Mouse (Mus musculus): ENCODE measurements around the gene 2510009E07Rik. TPM values are rescaled to one million over a fixed set of nuclear protein-coding genes. Genes with fewer than 3 reads are reported as not detected.

The 2510009E07Rik gene
- polyA plus RNA-seq, 1 experiment from 2014 or later = 16.6 TPM

DNA sequence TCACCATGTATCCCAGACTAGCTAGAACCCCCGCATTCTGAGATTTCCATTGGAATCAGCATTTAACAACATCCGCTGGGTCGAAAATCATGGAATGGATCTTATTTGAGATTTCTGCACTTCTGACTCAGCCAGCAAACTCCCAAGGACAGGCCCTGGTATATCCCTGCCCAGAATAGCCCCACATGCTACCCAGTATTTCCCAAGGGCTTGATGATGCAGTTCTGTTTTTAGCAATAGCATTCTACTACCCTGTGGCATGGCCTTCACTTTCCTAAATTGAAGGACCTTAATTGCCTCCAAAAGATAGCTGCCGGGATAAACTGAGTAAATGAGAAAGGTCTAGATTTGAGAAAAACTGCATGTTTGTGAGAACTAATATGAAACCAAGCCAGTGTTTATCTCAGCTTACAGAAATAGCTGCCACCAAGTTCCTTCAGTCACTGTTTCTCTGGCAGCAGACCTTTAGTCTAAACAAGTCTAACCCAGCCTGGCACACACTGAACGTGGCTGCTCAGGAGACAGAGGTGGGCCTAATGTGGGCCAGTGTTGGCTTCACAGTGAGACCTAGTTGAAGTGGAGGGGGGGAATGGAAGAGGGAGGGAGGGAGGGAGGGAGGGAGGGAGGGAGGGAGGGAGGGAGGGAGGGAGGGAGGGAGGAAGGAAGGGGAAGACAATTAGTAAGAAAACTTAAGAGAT, 58.2 kb downstream of the 2510009E07Rik start:
- WGBS = 85% methylated on average over 5 of the region's 5 CpGs
- Histone ChIP-seq H3K4me1 (replicated peaks) (no peaks in the 10 kb centered on the region), H3K9me3 (no peaks in the 10 kb centered on the region), H3K4me3 (replicated peaks) (no peak overlapping the region), H3K9ac (replicated peaks) (no peak overlapping the region), H3K27me3 (no peaks in the 10 kb centered on the region), H3K36me3 (no peaks in the 10 kb centered on the region), H3K27ac (no peak overlapping the region), H3K4me2 (no peak overlapping the region)
- no peak for ATAC-seq (ENCODE audit: insufficient number of reproducible peaks, insufficient read depth, low FRiP score, low TSS enrichment, low read depth)

DNA sequence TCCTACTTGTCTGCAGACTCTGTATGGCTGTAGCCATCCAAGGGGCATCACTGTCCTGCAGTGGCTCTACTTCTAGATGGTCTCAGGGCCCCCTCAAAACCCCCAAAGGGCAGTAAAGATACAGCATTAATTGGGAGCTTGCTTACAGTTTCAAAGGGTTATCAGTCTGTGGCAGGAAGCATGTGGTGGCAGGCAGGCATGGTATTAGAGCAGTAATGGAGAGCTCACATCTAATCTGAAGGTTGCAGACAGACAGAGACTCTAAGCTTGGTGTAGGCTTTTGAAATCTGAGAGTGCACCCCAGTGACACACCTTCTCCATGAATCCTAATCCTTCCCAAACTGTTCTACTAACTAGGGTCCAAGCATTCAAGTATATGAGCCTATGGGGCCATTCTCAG, 60.0 kb downstream of the 2510009E07Rik start:
- H3K27ac ChIP-seq = no peak overlapping the region
- H3K9me3 ChIP-seq = no peaks in the 10 kb centered on the region
- no peak for ATAC-seq (ENCODE audit: insufficient number of reproducible peaks, insufficient read depth, low FRiP score, low TSS enrichment, low read depth)
- no peaks in the 10 kb centered on the region for H3K36me3 ChIP-seq
- H3K4me1 ChIP-seq (replicated peaks) = no peaks in the 10 kb centered on the region
- H3K9ac ChIP-seq (replicated peaks) = no peak overlapping the region
- no peaks in the 10 kb centered on the region for H3K27me3 ChIP-seq
- H3K4me2 ChIP-seq = no peak overlapping the region
- H3K4me3 ChIP-seq (replicated peaks) = no peak overlapping the region

DNA sequence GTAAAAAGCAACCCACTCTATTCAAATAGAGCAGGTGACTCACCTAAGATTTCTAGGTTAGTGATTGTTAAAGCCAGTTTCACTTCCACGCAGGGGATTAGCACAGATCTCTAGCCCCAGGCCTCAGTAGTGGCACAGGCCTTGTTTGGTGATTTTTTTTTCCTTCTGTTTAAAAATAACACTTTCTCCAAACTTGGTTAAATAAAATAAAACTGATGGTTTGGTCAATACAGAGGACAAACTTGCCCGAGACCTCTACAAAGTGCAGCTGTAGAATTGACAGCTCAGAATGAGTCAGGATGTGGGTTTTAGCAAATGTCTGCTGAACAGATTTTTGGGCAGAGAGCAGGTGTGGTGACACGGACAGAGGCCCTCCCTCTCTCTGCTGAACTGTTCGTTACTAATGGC, 62.6 kb downstream of the 2510009E07Rik start:
- WGBS = 70% methylated on average over 4 of the region's 4 CpGs
- Histone ChIP-seq H3K9me3 (no peaks in the 10 kb centered on the region), H3K4me3 (replicated peaks) (no peak overlapping the region), H3K36me3 (no peaks in the 10 kb centered on the region), H3K9ac (replicated peaks) (no peak overlapping the region), H3K27me3 (no peaks in the 10 kb centered on the region), H3K4me1 (replicated peaks) (peaks cover 11% of the 10 kb centered on the region), H3K27ac (no peak overlapping the region), H3K4me2 (no peak overlapping the region)
- no peak for ATAC-seq (ENCODE audit: insufficient number of reproducible peaks, insufficient read depth, low FRiP score, low TSS enrichment, low read depth)

DNA sequence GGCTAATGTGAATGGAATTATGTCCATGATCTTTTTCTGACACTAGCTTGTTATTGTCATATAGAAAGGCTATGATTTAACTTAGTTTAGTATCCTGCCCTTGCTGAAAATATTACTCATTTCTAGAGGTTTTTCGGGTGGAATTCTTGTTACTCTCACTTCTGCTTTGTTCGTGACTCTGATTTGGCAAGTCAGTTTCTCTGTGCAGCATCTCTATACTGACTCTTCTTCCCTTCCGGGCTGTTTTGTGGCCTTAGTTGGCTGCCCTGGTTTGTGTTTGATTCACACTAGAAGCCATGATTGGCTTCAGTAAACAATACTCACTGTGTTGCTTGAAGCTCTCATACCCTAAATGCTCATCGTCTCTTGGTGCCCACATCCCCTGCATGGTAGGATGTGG, 63.9 kb downstream of the 2510009E07Rik start:
- H3K4me1 ChIP-seq (replicated peaks) = peaks cover 11% of the 10 kb centered on the region
- H3K9ac ChIP-seq (replicated peaks) = no peak overlapping the region
- H3K4me2 ChIP-seq = no peak overlapping the region
- 93% methylated on average over 4 of the region's 4 CpGs for WGBS
- no peak overlapping the region for H3K27ac ChIP-seq
- H3K4me3 ChIP-seq (replicated peaks) = no peak overlapping the region
- H3K9me3 ChIP-seq = no peaks in the 10 kb centered on the region
- no peak for ATAC-seq (ENCODE audit: insufficient number of reproducible peaks, insufficient read depth, low FRiP score, low TSS enrichment, low read depth)
- H3K27me3 ChIP-seq = no peaks in the 10 kb centered on the region
- no peaks in the 10 kb centered on the region for H3K36me3 ChIP-seq

DNA sequence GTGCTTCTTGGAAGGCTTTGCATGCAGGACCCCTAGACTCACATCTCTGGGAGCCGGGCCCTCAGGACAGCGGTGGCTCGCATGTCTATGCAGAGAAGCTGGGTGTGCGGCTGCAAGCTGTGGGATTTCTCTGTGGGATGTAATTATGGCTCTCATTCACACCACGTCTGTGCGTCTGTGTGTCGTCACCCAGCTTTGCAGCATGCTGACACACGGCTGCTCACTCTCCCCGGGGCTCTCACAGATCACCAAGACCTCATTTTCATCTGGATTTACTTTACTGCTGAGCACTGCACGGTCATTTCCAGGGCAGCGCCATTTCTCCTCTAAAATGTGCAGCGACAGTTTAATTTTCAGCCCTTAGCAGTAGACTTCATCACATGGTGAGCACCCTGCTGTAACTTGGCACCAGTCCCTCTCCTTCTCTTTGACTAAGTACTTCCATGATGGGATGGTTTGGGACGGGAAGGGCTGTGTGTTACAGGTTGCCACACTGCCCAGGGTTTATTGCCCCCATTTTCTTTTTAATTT, 66.3 kb downstream of the 2510009E07Rik start:
- Histone ChIP-seq H3K4me2 (peak overlapping the region; percentile 23; the same call in 1 of the 2 replicates), H3K4me1 (replicated peaks) (peaks cover 11% of the 10 kb centered on the region), H3K27me3 (no peaks in the 10 kb centered on the region), H3K9me3 (no peaks in the 10 kb centered on the region), H3K27ac (peak overlapping the region; percentile 41; the same call in 1 of the 2 replicates), H3K36me3 (no peaks in the 10 kb centered on the region), H3K4me3 (replicated peaks) (no peak overlapping the region), H3K9ac (replicated peaks) (no peak overlapping the region)
- ATAC-seq (ENCODE audit: insufficient number of reproducible peaks, insufficient read depth, low FRiP score, low TSS enrichment, low read depth) = peak; percentile 56; the same call in 1 of the 2 replicates
- WGBS = 23% methylated on average over 13 of the region's 13 CpGs

DNA sequence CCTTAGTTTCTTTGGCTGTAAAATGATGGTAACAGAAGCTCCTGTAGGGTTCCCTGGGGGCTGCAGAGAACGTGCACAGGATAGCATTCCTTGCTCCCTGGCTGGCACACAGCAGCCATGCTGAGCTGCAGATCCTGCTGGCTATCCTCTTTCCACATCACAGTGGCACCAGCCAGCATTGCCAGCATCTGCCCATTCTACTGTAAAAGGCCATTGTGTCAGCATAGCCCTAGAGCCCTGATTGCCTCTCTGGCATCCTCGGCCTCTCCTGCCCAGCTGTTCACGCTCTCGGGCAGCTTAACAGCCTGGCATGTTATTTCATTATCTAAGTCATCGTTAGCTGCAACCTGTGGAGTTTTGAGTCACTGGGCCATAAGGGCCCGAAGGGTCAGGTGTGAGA, 67.2 kb downstream of the 2510009E07Rik start:
- no peaks in the 10 kb centered on the region for H3K9me3 ChIP-seq
- H3K4me1 ChIP-seq (replicated peaks) = peaks cover 11% of the 10 kb centered on the region
- ATAC-seq (ENCODE audit: insufficient number of reproducible peaks, insufficient read depth, low FRiP score, low TSS enrichment, low read depth) = no peak
- 44% methylated on average over 6 of the region's 6 CpGs for WGBS
- H3K27me3 ChIP-seq = no peaks in the 10 kb centered on the region
- no peak overlapping the region for H3K9ac ChIP-seq (replicated peaks)
- H3K27ac ChIP-seq = no peak overlapping the region
- H3K36me3 ChIP-seq = no peaks in the 10 kb centered on the region
- no peak overlapping the region for H3K4me2 ChIP-seq
- H3K4me3 ChIP-seq (replicated peaks) = no peak overlapping the region

DNA sequence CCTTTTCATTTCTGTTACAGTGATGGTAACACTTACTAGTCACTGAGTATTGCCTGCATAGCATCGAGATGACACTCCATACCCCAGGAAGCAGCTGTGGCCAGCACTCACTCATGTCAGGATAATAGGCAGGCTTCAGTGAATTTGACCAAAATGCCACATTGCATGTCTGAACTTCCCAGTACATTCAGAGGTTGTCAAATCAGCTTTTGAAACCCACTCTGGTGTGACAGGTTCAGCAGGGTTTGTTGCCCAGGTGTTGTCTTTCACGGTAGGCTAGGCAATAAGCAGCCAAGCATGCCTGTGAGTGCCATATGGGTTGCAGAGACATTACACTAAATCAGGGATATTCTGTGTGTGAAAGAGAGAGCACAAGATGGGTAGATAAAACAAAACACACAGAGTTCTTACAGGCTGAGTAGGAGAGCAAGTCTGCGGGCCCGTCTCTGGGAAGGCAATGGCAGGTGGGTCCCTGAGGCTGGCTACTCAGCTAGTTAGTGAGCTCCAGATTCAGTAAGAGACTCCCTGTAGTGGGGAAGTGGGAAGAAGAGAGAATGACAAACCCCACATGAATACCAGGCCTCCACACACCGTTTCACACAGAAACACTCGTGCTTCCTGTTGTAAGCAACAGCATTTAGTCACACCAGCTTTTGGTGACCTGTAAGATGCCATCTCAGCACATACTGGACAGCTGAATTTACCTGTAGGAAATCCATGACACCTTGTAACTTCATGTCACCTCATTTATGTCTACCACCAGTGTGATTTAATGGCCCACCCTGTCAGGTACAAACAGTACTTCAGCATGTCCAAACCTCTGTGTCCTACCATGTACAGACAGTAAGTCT, 68.5 kb downstream of the 2510009E07Rik start:
- 79% methylated on average over 6 of the region's 6 CpGs for WGBS

DNA sequence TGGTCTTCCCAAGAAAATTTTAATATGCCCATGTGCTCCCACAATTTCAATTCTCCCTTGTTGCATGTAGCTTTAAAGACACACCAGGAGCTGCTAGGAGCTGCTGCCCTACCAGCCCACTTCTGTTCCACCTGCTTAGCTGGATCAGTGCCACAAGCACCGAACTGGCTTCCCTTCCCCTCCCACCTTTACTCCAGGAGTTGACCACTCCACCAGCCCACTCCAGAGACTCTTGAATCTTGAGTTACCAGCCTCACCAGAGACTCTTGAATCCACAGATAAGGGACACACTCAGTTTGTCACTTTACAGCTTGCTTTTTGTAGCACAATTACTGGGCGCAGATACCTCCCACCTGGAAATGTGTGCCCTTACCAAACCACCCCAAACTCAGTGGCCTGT, 73.8 kb downstream of the 2510009E07Rik start:
- no peaks in the 10 kb centered on the region for H3K36me3 ChIP-seq
- H3K9me3 ChIP-seq = no peaks in the 10 kb centered on the region
- no peak overlapping the region for H3K4me3 ChIP-seq (replicated peaks)
- 85% methylated on average over 2 of the region's 2 CpGs for WGBS
- no peaks in the 10 kb centered on the region for H3K27me3 ChIP-seq
- no peak overlapping the region for H3K27ac ChIP-seq
- no peak overlapping the region for H3K9ac ChIP-seq (replicated peaks)
- H3K4me2 ChIP-seq = no peak overlapping the region
- no peak for ATAC-seq (ENCODE audit: insufficient number of reproducible peaks, insufficient read depth, low FRiP score, low TSS enrichment, low read depth)
- no peaks in the 10 kb centered on the region for H3K4me1 ChIP-seq (replicated peaks)

More for the DNA sequence above, 68.5 kb downstream of the 2510009E07Rik start:
- H3K4me3 ChIP-seq (replicated peaks) = no peak overlapping the region
- H3K4me2 ChIP-seq = no peak overlapping the region
- H3K4me1 ChIP-seq (replicated peaks) = peaks cover 11% of the 10 kb centered on the region
- H3K27ac ChIP-seq = no peak overlapping the region
- H3K9me3 ChIP-seq = no peaks in the 10 kb centered on the region
- H3K9ac ChIP-seq (replicated peaks) = no peak overlapping the region
- no peaks in the 10 kb centered on the region for H3K27me3 ChIP-seq
- H3K36me3 ChIP-seq = no peaks in the 10 kb centered on the region
- no peak for ATAC-seq (ENCODE audit: insufficient number of reproducible peaks, insufficient read depth, low FRiP score, low TSS enrichment, low read depth)

DNA sequence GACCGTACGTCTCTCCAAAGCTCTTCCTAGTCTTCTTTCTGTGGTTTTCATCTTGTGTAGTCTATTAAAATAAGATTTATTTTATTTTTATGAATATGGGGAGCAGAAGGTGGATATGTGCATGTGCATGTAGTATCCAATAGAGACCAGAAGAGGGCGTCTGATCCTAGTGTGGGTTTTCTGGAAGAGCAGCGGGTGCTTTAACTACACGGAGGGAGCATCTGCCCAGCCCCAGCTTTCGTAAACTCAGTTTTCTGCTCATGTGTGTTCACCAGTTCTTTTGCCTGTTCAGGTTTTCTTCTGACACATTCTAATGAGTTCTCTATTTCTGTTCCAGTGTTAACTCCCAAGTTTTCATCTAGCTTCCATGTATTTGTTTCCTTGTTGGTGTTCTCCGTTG, 78.7 kb downstream of the 2510009E07Rik start:
- ATAC-seq (ENCODE audit: insufficient number of reproducible peaks, insufficient read depth, low FRiP score, low TSS enrichment, low read depth) = no peak
- H3K36me3 ChIP-seq = no peaks in the 10 kb centered on the region
- 55% methylated on average over 7 of the region's 7 CpGs for WGBS
- no peak overlapping the region for H3K27ac ChIP-seq
- no peaks in the 10 kb centered on the region for H3K4me1 ChIP-seq (replicated peaks)
- H3K4me2 ChIP-seq = no peak overlapping the region
- no peak overlapping the region for H3K9ac ChIP-seq (replicated peaks)
- H3K27me3 ChIP-seq = no peaks in the 10 kb centered on the region
- no peak overlapping the region for H3K4me3 ChIP-seq (replicated peaks)
- no peaks in the 10 kb centered on the region for H3K9me3 ChIP-seq

DNA sequence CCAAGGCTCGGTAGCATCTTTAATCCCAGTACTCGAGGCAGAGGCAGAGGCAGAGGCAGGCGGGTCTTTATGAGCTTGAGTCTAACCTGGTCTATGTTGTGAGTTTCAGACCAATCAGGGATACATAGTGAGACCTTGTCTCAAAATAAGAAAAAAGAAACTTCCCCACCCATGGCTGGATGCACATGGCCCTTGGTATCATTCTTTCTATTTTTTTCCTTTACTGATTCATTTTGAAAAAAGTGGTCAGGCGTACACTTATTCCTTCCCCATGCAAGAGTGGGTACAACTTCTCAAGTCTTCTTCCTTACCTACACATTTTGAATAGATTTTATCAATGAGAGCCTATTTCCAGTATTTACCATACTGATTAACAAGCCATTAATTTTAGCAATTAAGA, 84.0 kb downstream of the 2510009E07Rik start:
- no peaks in the 10 kb centered on the region for H3K27me3 ChIP-seq
- H3K9me3 ChIP-seq = no peaks in the 10 kb centered on the region
- 84% methylated on average over 4 of the region's 4 CpGs for WGBS
- H3K4me3 ChIP-seq (replicated peaks) = no peak overlapping the region
- H3K9ac ChIP-seq (replicated peaks) = no peak overlapping the region
- no peak overlapping the region for H3K4me2 ChIP-seq
- H3K36me3 ChIP-seq = no peaks in the 10 kb centered on the region
- no peaks in the 10 kb centered on the region for H3K4me1 ChIP-seq (replicated peaks)
- no peak for ATAC-seq (ENCODE audit: insufficient number of reproducible peaks, insufficient read depth, low FRiP score, low TSS enrichment, low read depth)
- no peak overlapping the region for H3K27ac ChIP-seq

DNA sequence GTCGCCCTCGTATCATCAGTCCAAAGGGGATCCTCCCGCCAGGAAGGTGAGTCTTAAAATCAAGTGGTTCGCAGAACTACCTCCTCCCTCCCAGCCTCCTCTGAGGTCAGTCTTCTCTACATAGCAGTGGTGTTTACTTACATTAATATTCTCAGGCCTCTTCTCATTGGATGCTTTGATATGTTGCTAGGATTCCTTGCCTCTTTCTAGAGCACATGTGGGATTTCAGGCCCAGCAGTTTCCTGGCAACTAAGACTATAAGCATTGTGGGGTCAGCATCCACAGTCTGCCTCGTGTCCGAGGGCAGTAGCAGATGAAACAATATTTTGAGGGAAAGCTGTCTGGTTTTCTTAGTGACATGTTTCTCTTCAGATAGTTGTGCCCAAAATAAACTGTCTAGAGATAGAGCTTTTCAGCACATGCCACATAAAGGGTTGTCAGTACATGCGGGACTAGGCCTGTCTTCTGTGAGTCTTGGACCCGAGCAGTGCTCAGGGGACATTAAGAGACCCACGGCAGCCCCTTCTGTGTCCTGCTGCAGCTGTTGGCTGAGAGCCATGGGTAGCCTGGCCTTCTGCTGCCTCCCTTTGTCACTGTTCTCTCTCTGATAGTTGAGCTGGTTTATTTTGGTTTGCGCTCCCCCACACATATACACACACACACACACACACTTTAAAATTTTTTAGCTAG, 86.1 kb downstream of the 2510009E07Rik start:
- 79% methylated on average over 10 of the region's 10 CpGs for WGBS
- Histone ChIP-seq H3K4me2 (no peak overlapping the region), H3K27ac (0 out of 2 replicates have a peak overlapping the region, but pooled peaks have one; percentile 17), H3K4me1 (replicated peaks) (no peaks in the 10 kb centered on the region), H3K4me3 (replicated peaks) (no peak overlapping the region), H3K9ac (replicated peaks) (no peak overlapping the region), H3K9me3 (no peaks in the 10 kb centered on the region), H3K27me3 (no peaks in the 10 kb centered on the region), H3K36me3 (no peaks in the 10 kb centered on the region)
- no peak for ATAC-seq (ENCODE audit: insufficient number of reproducible peaks, insufficient read depth, low FRiP score, low TSS enrichment, low read depth)
